Mouse (Mus musculus) embryonic facial prominence, embryonic 13.5 days (tissue): ENCODE data around the gene Sost. TPM values are rescaled to one million over a fixed set of nuclear protein-coding genes. Genes with fewer than 3 reads are reported as not detected.

Experiments
- ATAC-seq: fragments of 200-750 bp; cut with Nextera tagmentation; 2 replicates; pipeline ENCODE4 v1.8.0; 2017; ENCODE audit warnings: low read depth; ENCODE audit not compliant: insufficient number of reproducible peaks, insufficient read depth, low FRiP score, low TSS enrichment
- H3K27ac ChIP-seq: fragments of 300-500 bp; sonication (generic); 2 replicates; pipeline ENCODE4 v1.5.1; 2015; ENCODE audit warnings: moderate library complexity, mild to moderate bottlenecking, inconsistent platforms
- H3K27me3 ChIP-seq: fragments of 300-500 bp; sonication (generic); 2 replicates; pipeline ENCODE4 v1.6.1; 2015; ENCODE audit warnings: mild to moderate bottlenecking, inconsistent platforms
- H3K36me3 ChIP-seq: fragments of 300-500 bp; sonication (generic); 2 replicates; pipeline ENCODE4 v1.6.1; 2015; ENCODE audit warnings: mild to moderate bottlenecking, inconsistent platforms
- H3K4me1 ChIP-seq: fragments of 300-500 bp; sonication (generic); 2 replicates; pipeline ENCODE4 v1.6.1; 2015; ENCODE audit warnings: inconsistent platforms
- H3K4me2 ChIP-seq: fragments of 300-500 bp; sonication (generic); 2 replicates; pipeline ENCODE4 v1.6.1; 2015; ENCODE audit warnings: moderate library complexity, mild to moderate bottlenecking, inconsistent platforms
- H3K4me3 ChIP-seq: fragments of 300-500 bp; sonication (generic); 2 replicates; pipeline ENCODE4 v1.5.1; 2015; ENCODE audit warnings: mild to moderate bottlenecking, inconsistent platforms
- H3K9ac ChIP-seq: fragments of 300-500 bp; sonication (generic); 2 replicates; pipeline ENCODE4 v1.6.1; 2015; ENCODE audit warnings: mild to moderate bottlenecking, inconsistent platforms
- H3K9me3 ChIP-seq: fragments of 300-500 bp; sonication (generic); 2 replicates; pipeline ENCODE4 v1.6.1; 2016; ENCODE audit warnings: inconsistent platforms
- WGBS: fragments of 180-500 bp; shearing (Covaris S2); methylation state at CpG from one replicate; pipeline ENCODE4 v1.1.7; 2015; ENCODE audit warnings: mixed read lengths; 5-methylcytosine and 5-hydroxymethylcytosine counted together
- polyA plus RNA-seq: library from polyadenylated mRNA; unstranded; fragments of >200 nt; fragmentation: Nextera tagmentation; extraction: Ambion mirVana; gene quantifications from 2 replicates; pipeline ENCODE4 v1.2.1, GENCODE M21; 2015

Sost gene
- polyA plus RNA-seq: 0.41 and 0.42 TPM in 2 replicates

GRCm38 (mm10) chr11:101966965-101967614, at the start of gene Sost:
Gene Sost (minus strand): TSS chr11:101967015.
- peaks cover 66% of the 10 kb centered on the region for H3K27me3 ChIP-seq
- no peak within 1 kb of the TSS for H3K27ac ChIP-seq
- no peak for ATAC-seq
- H3K4me3 ChIP-seq: no peak within 1 kb of the TSS
- 22% methylated on average over 10 of the region's 10 CpGs for WGBS
- H3K36me3 ChIP-seq: no peaks in the 10 kb centered on the region
- peaks cover 25% of the 10 kb centered on the region for H3K4me1 ChIP-seq
- no peak within 1 kb of the TSS for H3K9ac ChIP-seq
- no peak within 1 kb of the TSS for H3K4me2 ChIP-seq
- H3K9me3 ChIP-seq: no peaks in the 10 kb centered on the region

GRCm38 (mm10) chr11:102016136-102016535, 49.3 kb upstream of the Sost start:
- no peak overlapping the region for H3K27ac ChIP-seq
- H3K9ac ChIP-seq: no peak overlapping the region
- H3K27me3 ChIP-seq: no peaks in the 10 kb centered on the region
- H3K36me3 ChIP-seq: peaks cover 5% of the 10 kb centered on the region; the same call in 1 of the 2 replicates
- H3K4me1 ChIP-seq: peaks cover under 1% of the 10 kb centered on the region; the same call in 1 of the 2 replicates
- no peak overlapping the region for H3K4me2 ChIP-seq
- 92% methylated on average over 1 of the region's 1 CpGs for WGBS
- no peak overlapping the region for H3K4me3 ChIP-seq
- no peak for ATAC-seq
- H3K9me3 ChIP-seq: no peaks in the 10 kb centered on the region

- Histone ChIP-seq H3K4me2 (no peak overlapping the region), H3K36me3 (peaks cover 9% of the 10 kb centered on the region; the same call in 1 of the 2 replicates), H3K27me3 (no peaks in the 10 kb centered on the region), H3K4me1 (no peaks in the 10 kb centered on the region), H3K9ac (no peak overlapping the region), H3K4me3 (no peak overlapping the region), H3K9me3 (no peaks in the 10 kb centered on the region), H3K27ac (no peak overlapping the region)
- WGBS: 56% methylated on average over 6 of the region's 6 CpGs
- no peak for ATAC-seq
These were observed 48.7 kb upstream of the Sost start for GRCm38 (mm10) chr11:102015472-102015871.

- Histone ChIP-seq H3K4me1 (no peaks in the 10 kb centered on the region), H3K9ac (no peak overlapping the region), H3K27ac (no peak overlapping the region), H3K4me2 (no peak overlapping the region), H3K27me3 (no peaks in the 10 kb centered on the region), H3K4me3 (no peak overlapping the region), H3K9me3 (no peaks in the 10 kb centered on the region), H3K36me3 (peaks cover 12% of the 10 kb centered on the region; the same call in 1 of the 2 replicates)
- 84% methylated on average over 8 of the region's 8 CpGs for WGBS
- ATAC-seq: no peak
These were observed 46.4 kb upstream of the Sost start for GRCm38 (mm10) chr11:102013201-102013600.

GRCm38 (mm10) chr11:102011510-102011909, 44.7 kb upstream of the Sost start:
- no peaks in the 10 kb centered on the region for H3K27me3 ChIP-seq
- no peak overlapping the region for H3K27ac ChIP-seq
- H3K4me3 ChIP-seq: no peak overlapping the region
- H3K9ac ChIP-seq: no peak overlapping the region
- H3K4me2 ChIP-seq: no peak overlapping the region
- no peak for ATAC-seq
- peaks cover 11% of the 10 kb centered on the region; the same call in 1 of the 2 replicates for H3K36me3 ChIP-seq
- H3K4me1 ChIP-seq: no peaks in the 10 kb centered on the region
- H3K9me3 ChIP-seq: no peaks in the 10 kb centered on the region
- 73% methylated on average over 8 of the region's 8 CpGs for WGBS

- Histone ChIP-seq H3K4me1 (no peaks in the 10 kb centered on the region), H3K27me3 (no peaks in the 10 kb centered on the region), H3K4me2 (no peak overlapping the region), H3K27ac (no peak overlapping the region), H3K9ac (no peak overlapping the region), H3K4me3 (no peak overlapping the region), H3K9me3 (no peaks in the 10 kb centered on the region), H3K36me3 (peaks cover 11% of the 10 kb centered on the region; the same call in 1 of the 2 replicates)
- ATAC-seq: no peak
- 70% methylated on average over 13 of the region's 13 CpGs for WGBS
These were observed 43.3 kb upstream of the Sost start for GRCm38 (mm10) chr11:102010140-102010539.

GRCm38 (mm10) chr11:102008954-102009637, 42.3 kb upstream of the Sost start:
- Histone ChIP-seq H3K36me3 (peaks cover 16% of the 10 kb centered on the region), H3K9me3 (no peaks in the 10 kb centered on the region), H3K4me2 (no peak overlapping the region), H3K27me3 (no peaks in the 10 kb centered on the region), H3K27ac (no peak overlapping the region), H3K9ac (no peak overlapping the region), H3K4me1 (no peaks in the 10 kb centered on the region), H3K4me3 (no peak overlapping the region)
- no peak for ATAC-seq
- 81% methylated on average over 15 of the region's 15 CpGs for WGBS

- ATAC-seq: no peak
- Histone ChIP-seq H3K4me3 (no peak overlapping the region), H3K9ac (no peak overlapping the region), H3K27me3 (no peaks in the 10 kb centered on the region), H3K4me2 (no peak overlapping the region), H3K36me3 (peaks cover 16% of the 10 kb centered on the region), H3K27ac (no peak overlapping the region), H3K9me3 (no peaks in the 10 kb centered on the region), H3K4me1 (no peaks in the 10 kb centered on the region)
- WGBS: 90% methylated on average over 8 of the region's 8 CpGs
These were observed 41.6 kb upstream of the Sost start for GRCm38 (mm10) chr11:102008372-102008771.

GRCm38 (mm10) chr11:102006688-102007087, 39.9 kb upstream of the Sost start:
- Histone ChIP-seq H3K4me1 (no peaks in the 10 kb centered on the region), H3K4me3 (no peak overlapping the region), H3K36me3 (peaks cover 16% of the 10 kb centered on the region)

GRCm38 (mm10) chr11:102006271-102006670, 39.5 kb upstream of the Sost start:
- no peak overlapping the region for H3K4me2 ChIP-seq
- peaks cover 15% of the 10 kb centered on the region for H3K36me3 ChIP-seq
- no peak overlapping the region for H3K27ac ChIP-seq
- H3K4me1 ChIP-seq: no peaks in the 10 kb centered on the region
- no peaks in the 10 kb centered on the region for H3K27me3 ChIP-seq
- no peak for ATAC-seq
- H3K4me3 ChIP-seq: no peak overlapping the region
- no peaks in the 10 kb centered on the region for H3K9me3 ChIP-seq
- WGBS: 75% methylated on average over 9 of the region's 9 CpGs
- H3K9ac ChIP-seq: no peak overlapping the region

More at GRCm38 (mm10) chr11:102006688-102007087, 39.9 kb upstream of the Sost start:
- no peak for ATAC-seq
- no peaks in the 10 kb centered on the region for H3K9me3 ChIP-seq
- no peak overlapping the region for H3K9ac ChIP-seq
- H3K4me2 ChIP-seq: no peak overlapping the region
- H3K27me3 ChIP-seq: no peaks in the 10 kb centered on the region
- H3K27ac ChIP-seq: no peak overlapping the region
- WGBS: 81% methylated on average over 5 of the region's 5 CpGs

- WGBS: 91% methylated on average over 8 of the region's 8 CpGs
- Histone ChIP-seq H3K27me3 (no peaks in the 10 kb centered on the region), H3K36me3 (peaks cover 10% of the 10 kb centered on the region; the same call in 1 of the 2 replicates), H3K9ac (no peak overlapping the region), H3K9me3 (no peaks in the 10 kb centered on the region), H3K27ac (no peak overlapping the region), H3K4me1 (no peaks in the 10 kb centered on the region), H3K4me3 (no peak overlapping the region), H3K4me2 (no peak overlapping the region)
- ATAC-seq: no peak
These were observed 37.4 kb upstream of the Sost start for GRCm38 (mm10) chr11:102004251-102004650.

GRCm38 (mm10) chr11:101999466-101999865, 32.7 kb upstream of the Sost start:
- Histone ChIP-seq H3K36me3 (peaks cover 3% of the 10 kb centered on the region; the same call in 1 of the 2 replicates), H3K27me3 (no peaks in the 10 kb centered on the region), H3K27ac (no peak overlapping the region), H3K9ac (no peak overlapping the region), H3K9me3 (no peaks in the 10 kb centered on the region), H3K4me1 (peaks cover 7% of the 10 kb centered on the region; the same call in 1 of the 2 replicates), H3K4me3 (no peak overlapping the region), H3K4me2 (no peak overlapping the region)
- no peak for ATAC-seq
- WGBS: 51% methylated on average over 4 of the region's 4 CpGs
